Mouse (Mus musculus): ENCODE measurements around the gene Gm20869.
"Not testable (repeated sequence)": the region's sequence is repeated elsewhere in the genome, so short reads cannot be mapped to it uniquely, and the experiment has no call there.

The Gm20869 gene

GRCm38 (mm10) chrY:71469149-71469548, at the start of gene Gm20869:
TSS of gene Gm20869 (plus strand) at chrY:71469449.
- not testable (repeated sequence) for H3K27me3 ChIP-seq (ENCODE audit: control insufficient read depth, insufficient read depth, low read length, poor library complexity, severe bottlenecking); DNase-seq (ENCODE audit: low read depth, low spot score); H3K36me3 ChIP-seq (ENCODE audit: control insufficient read depth, insufficient read depth, low read length, poor library complexity, severe bottlenecking)
